Mouse (Mus musculus) left cerebral cortex, postnatal 10 days (tissue): ENCODE results near the gene Ap3b1. TPM values are rescaled to one million over a fixed set of nuclear protein-coding genes. Genes with fewer than 3 reads are reported as not detected.
A peak's percentile ranks its signal among the peaks of the same experiment; 100 is the strongest.

Source experiments
- DNase-seq, 2 experiments: peaks; one replicate each; pipeline ENCODE4 v3.0.0; 2021 to 2022; ENCODE audit warnings: low spot score in 2 of 2, mixed read lengths in 1 of 2; ENCODE audit errors: extremely low spot score in 1 of 2
- intact Hi-C: fragments of 180-260 bp; cut with DNase I; formaldehyde crosslinking; loops from one replicate; pipeline ENCODE4 v1.15.1; 2025
- total RNA-seq, 2 experiments: library from RNA; stranded (reverse); gene quantifications; 2 replicates each; pipeline ENCODE4 v1.2.3; 2021

Gene Ap3b1
- total RNA-seq, 2 experiments from 2014 or later = 38.6 to 39.5 TPM

DNA sequence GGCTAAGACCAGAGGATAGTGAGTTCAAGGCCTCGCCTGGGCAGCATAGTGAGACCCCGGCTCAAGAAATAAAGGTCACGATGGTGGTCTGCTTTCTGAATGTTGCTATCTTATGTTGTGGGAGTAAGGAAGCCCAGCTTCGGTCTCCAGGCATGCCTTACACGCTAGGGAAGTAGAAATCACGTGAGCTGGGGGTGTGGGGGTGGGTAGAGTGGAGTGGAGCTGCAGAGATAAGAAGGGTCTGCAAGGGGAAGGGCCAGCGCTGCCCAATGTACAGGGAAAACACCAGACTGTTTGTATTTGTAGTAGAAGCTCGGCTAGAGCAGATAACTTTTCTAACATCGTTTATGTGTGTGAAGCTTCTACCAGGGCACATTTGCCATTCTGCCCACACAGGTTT lies 155.1 kb downstream of the Ap3b1 start:
- intact Hi-C loops = no loop called here

DNA sequence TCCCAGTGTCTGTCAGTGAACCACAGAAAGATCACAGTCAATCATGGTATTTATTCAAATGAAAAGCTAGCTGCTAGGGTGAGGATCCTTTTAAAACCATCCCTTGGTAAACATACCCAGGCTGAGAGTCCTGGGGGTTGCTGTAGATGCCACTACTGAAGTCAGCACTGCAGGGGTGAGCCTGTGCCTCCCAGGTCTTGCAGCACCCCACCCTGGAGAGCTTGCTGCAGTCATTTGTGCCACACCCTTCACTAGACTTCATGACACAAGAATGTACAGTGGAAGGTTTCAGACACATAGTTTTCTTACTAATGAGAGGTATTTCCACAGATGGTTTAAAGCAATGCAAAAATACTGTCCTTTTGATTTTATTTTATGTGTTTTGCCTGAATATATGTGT lies 156.2 kb downstream of the Ap3b1 start:
- DNase-seq = no peak
- intact Hi-C loops = no loop called here

More for the DNA sequence above, 155.1 kb downstream of the Ap3b1 start:
- DNase-seq = no peak

DNA sequence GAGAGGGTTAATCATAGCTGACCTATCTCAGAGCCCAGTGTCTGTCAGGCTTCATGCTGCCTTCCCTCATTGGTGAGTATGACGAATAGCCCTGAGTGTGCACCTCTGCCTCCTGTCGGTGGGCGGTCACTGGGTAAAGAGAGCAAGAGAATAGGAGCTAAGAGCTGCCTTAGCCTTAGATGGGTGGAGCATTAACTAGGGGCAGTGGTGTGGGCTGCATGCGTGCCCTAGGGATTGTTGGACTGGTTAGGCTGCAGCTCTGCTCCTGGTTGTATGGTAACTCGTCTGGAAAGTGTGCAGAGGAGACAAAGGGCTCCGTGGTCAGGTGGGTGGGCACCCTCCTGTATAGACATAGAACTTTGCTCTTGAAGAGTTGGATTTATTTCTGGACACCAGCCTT lies 157.8 kb downstream of the Ap3b1 start:
- intact Hi-C loops = no loop called here

DNA sequence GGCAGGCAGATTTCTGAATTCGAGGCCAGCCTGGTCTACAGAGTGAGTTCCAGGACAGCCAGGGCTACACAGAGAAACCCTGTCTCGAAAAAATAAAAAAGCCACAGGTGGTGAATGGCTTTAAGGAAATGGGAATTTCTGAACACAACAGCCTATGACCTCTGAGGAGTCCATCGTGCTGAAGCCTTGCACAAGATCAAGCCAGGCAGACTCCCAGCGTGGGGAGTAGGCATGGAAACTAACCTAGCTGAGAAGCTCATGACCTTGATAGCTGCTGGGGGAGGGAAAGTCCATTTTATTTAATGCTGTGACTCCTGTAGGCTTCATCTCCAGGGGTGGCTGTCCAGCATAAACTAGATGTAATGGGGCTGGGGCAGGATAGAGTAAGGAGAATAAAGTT lies 159.4 kb downstream of the Ap3b1 start:
- intact Hi-C loops = no loop called here

More for the DNA sequence above, 157.8 kb downstream of the Ap3b1 start:
- no peak for DNase-seq

DNA sequence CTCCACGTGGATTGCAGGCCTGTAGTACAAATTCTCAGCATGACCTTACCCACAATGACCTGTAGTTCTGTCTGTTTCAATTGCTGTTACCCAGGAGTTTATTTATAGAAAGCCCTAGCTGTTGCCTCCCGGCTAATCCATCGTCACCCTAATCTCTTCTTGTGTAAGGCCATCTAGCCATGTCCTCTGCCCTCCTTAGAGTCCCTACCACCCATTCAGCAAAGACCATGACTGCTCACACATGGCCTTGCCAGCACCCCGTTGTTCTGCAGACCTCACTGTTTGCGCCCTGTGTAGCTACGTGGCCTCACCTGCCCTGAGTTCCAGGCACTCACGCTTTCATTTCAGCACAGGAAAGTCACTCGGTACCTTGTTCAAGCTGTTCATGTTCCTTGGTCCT lies 160.5 kb downstream of the Ap3b1 start:
- intact Hi-C loops = no loop called here
- no peak for DNase-seq

More for the DNA sequence above, 159.4 kb downstream of the Ap3b1 start:
- no peak for DNase-seq

DNA sequence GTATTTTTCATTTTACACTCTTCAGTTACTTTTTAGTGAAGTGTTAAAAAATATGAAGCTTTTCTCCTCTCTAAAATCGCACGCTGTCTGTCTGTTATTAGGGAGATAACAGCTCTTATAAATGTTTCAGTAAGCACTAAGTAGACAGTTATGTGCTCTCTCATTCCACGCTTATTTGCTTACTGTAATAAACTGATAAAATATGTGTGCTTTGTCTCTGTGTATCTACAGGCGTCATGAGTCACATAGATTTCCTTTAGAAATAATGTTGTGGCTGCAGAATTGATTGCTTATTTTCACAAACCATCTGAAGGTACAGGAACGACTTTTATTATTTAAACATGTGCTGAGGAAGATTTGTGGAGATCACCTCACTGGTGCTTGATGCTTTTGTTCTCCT lies 164.5 kb downstream of the Ap3b1 start:
- intact Hi-C loops = no loop called here
- DNase-seq = no peak

DNA sequence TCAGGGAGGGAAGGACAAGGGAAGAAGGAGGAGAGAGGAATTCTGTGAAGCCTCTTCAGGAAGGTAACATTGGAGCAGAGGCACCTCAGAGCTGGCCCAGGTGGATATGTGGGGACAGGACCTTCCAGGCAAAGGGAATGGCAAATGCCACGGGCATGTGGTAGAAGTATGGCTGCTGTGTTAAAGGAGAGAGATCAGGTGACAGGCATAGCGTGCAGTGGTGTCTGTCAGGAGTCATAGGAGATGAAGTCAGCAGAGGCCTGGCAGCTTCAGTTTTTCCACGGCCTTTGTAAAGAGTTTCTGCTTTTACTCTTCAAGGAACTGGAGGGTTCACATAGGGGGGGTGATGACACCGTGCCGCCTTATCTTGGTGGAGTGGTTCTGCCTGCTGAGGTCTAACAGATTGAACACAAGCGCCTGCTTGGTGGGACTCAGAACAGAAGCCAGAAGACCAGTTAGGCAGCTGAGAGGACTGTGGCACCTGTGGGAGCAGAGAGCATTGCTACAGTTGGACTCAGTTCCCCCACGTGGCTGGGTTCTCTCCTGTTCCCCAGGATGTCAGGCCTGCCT lies 166.0 kb downstream of the Ap3b1 start:
- no peak for DNase-seq
- intact Hi-C loops = no loop called here

DNA sequence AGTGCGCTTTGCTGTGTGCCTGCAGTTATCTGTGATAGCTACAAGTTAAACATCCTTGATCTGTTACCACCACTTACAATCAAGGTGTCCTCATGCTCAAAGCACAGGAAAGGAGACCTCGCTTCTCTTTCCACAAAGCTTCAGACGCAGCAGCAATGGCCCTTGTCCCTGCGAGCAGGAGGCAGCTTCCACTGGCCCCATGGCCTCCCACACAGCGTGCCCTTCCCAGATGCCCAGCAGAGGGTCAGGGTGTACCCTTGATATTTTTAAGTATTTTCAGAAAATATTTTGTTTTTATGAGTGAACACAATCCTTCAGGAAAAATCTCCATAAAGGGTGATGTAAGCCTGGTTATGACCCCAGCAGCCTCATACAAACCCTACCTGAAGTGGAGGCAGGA lies 170.4 kb downstream of the Ap3b1 start:
- intact Hi-C loops = no loop called here
- DNase-seq = no peak

DNA sequence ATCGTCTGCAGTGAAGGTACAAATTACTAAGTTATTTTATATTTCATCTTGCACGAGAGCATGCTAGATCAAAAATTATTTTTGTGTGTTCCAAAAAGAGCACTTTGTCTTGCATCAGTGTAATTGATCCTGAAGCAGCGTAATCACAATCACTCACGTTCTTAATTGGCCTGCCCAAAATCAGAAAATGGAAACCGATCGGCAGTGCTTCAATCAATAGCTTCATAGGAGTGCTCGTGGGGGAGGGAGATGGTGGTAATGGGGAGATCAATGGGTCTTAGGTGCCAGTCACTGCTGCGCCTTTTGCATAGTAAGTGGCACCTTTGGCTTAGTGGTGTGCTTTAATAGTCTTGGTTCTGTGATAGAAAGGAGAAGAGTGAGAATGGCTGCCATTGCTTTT lies 174.8 kb downstream of the Ap3b1 start:
- intact Hi-C loops = no loop called here
- DNase-seq = no peak

DNA sequence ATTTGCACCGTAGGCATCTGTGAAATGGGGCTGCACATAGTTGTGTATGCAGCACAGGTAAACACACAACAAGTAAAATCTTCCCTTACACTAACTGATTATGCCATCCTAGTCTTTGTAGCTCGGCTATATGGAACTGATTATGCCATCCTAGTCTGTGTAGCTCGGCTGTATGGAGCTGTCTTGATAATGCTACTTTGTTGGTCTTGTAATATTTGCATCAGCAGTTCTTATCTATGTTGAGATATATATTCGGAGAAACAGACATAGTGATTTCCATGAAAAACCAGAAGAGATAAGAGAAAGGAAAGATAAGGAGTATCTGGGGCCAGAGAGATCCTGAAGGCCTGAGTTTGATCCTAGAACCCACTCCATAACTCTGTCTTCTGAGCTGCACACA lies 178.6 kb downstream of the Ap3b1 start:
- DNase-seq = no peak
- intact Hi-C loops = no loop called here

DNA sequence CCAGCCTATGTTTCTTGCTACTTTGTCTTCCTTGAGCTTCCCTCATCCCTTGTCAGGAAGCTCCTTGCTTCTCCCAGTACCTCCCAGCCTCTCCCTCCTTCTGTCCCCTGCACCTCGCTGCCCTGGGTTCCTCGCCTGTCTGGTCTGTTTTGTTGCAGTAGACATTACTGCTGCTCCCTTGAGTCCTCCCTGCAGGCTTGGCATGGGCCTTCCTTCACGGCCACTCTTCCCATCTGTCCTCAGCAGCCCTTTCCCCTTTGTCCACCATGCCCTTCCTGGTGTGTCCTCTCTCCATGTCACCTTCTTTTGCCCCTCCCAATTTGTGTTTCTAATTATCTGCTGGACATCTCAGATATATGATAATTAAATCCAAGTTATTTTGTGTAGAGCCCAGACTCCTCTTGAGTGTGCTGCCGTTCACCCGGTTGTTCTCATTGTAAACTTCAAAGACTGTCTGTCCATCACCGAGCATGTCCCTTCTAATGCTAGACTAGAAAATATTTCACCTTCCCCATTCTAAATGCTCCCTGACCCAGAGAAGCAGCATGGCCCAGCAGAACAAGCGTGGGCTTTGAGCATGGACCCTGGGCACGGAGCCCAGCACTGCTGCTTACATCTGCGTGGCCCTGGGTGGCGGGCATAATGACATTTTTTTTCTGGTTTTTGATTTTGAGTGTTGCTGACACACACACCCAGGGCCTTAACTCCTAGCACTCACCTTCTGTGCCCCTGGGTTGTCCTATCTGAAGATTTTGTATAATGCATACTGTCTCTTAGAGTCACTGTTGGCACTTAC lies 181.3 kb downstream of the Ap3b1 start:
- intact Hi-C loops = no loop called here
- DNase-seq = no peak

DNA sequence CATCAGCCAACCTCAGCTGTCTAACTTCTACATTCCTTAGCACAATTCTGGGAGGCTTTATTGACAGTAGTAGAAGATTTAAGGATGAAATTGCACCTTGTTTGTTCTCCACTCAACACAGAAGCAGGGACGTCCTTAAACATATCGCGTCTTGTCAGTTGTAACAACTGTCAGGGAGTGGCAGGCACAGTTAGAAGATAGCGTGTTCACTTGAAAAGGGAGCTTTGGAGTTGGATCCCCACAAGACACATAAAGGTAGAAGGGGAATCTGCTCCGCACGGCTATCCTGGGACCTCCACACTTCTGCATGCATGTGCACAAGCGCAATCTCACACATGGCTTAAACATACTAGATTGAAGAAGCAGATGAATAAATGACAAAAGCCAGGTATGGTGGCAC lies 183.3 kb downstream of the Ap3b1 start:
- DNase-seq = no peak
- intact Hi-C loops = no loop called here

DNA sequence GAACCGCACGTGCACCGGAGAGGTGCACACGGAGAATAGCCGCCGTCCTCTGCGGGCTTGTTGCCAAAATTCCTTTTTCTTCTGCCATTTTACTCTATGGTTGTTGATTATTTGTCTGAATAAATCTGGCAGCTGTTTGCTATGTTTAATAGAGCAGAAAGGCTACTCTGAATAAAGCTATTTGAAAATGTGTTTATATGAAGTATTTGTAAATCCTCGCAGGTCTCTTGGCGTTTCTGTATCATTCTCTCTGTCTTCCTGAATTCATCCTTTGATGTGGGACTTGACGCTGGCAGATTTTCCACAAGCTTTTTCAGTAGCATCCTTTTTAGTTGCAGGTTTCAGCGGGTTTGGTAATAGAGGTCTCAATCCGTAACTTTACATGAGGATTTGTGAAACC lies 185.5 kb downstream of the Ap3b1 start:
- intact Hi-C loops = no loop called here

DNA sequence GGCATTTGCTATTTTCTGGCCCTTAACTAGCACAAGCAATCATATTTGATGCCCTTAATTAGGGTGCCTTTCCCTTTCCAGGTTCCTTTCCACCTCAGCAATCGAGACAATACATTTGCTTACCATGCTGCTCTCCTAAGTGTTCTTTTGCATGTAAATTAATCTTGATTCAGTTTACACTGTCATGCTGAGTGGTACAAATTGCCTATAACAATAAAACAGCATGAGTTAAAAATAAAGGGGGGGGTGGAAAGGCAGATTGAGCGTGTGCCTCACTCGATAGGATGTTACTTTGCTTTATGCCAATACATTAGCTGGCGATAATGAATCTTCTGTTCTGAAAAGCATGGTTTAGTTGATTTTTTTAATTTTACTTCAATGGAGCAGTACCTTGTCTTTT lies 187.0 kb downstream of the Ap3b1 start:
- no peak for DNase-seq
- intact Hi-C loops = no loop called here

More for the DNA sequence above, 185.5 kb downstream of the Ap3b1 start:
- DNase-seq = no peak

DNA sequence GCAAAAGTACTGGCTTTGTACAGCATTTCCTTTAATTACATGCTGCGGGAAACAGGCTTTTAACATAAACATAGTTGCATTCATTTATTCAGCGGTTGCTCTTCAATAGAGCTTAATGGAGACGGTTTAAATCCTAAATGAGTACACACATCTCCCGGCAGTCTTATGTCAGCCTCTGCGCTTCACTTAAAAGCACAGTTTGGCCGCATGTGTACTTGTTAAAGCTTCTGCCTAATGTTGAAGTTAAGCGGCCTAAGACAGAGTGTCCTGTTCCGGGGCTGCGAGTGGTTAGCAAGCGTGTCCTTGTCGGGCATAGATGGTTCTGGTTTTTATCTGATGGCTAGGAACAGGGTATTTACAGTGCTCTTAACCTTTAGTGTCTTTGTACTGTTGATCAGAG lies 187.5 kb downstream of the Ap3b1 start:
- intact Hi-C loops = no loop called here
- no peak for DNase-seq

DNA sequence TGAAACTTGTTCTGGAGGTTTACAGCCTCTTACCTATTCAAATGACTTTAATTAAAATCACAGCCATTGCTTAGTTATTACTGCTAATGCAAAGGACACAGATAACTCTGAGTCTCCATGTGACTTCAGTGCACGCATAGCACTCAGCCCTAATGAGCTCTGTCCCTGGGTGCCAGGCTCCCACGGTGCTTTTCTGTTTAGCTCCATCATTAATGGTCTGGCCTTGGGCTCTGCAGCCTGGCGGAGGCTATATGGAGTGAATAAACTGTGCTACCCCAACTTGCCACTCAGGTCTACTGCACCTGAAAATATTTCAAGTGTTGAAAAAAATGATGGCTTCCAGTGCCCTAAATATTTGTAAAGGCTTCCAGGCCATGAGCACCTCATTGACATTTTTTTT lies 190.8 kb downstream of the Ap3b1 start:
- intact Hi-C loops = no loop called here
- no peak for DNase-seq

DNA sequence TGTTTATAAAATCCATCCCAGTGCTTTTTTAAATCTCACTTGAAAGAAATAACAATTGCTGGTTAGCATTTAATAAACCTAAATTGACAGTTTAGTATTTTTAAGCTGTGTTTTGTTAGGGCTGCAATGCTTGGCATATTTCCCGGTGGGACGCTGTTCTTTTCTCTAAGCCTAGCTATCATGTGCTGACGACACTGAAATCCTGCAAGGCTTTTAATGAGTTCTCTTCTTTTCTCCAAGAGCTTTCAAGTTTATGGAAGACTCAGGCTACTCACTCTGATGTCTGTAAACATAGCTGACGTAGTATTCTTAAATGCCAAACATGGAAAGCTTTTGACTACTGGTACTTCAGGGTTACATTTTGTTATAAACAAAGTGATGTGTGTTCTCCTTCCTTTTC lies 191.3 kb downstream of the Ap3b1 start:
- intact Hi-C loops = no loop called here
- DNase-seq = no peak

DNA sequence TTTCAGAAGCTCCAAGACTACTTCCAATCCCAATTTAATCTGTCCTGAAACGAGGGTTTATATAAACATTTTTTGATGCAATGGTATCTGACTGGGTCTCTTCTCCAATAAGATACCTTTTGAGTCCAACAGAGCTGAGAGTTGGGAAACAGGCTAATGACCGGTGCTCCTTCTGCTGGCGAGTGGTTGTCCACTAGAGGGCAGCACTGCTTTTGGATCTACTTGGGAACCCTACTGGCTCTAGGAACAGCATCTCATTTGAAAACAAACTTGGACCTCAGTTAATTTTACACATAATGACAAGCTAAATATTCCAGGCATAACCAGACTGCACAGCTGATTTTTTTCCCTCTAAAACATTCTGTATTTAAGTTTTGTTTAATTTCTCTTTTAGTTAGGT lies 201.3 kb downstream of the Ap3b1 start:
- intact Hi-C loops = loop anchor here (5.0 kb wide), 1 partner anchor 382 kb away; no protein-coding TSS in a partner anchor

DNA sequence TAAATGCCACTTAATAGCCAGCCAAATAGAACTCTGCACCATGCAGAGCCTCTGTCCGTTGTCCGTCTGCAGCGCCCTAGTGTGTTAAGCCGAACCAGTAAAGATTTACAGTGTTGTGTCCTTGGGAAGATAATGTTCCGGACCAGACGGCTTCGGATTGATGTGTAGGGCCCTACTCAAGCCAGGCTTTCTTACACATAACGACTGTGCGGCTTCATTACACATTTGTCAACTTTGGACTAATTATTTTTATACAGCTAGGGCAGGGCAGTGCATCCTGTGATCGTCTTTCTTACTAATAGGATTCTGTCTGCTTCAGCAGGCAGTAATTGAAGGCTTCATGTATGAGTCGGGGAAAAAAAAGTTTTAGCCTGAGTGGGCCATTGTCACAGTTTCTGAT lies 202.1 kb downstream of the Ap3b1 start:
- DNase-seq = no peak
- intact Hi-C loops = loop anchor here (5.0 kb wide), 1 partner anchor 381 kb away; no protein-coding TSS in a partner anchor

More for the DNA sequence above, 201.3 kb downstream of the Ap3b1 start:
- DNase-seq = peak; percentile 80 to 81

DNA sequence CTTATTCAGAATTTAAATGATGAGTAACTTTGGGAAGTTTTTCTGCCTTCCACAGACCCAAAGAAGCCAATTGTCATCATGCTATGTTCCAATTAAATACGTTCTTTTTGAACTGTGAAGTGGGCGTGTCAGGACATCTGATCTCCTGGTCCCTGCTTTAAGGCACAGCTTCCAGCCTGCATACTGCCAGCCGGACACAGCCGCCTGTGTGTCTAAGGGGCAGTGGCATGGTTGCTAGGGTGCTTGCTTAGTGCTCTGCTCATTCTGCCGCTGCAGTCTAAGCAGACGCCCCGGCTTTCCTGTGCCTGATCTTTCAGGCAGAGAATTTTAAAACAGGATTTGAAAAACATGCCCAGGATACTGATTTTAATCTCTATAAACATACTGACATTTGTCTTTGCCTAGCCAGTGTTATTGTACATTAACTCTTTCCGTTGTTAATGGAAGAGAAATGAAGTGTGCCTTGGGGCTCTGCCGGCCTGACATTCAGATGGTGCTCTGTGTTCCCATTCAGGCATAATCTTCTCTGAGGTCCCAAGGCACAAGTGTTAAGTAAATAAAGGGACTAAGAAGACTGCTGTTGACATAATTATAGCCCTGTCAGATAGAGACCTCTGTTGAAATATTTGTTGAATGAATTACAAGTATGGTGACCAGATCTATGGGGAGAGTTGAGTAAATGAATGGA lies 204.0 kb downstream of the Ap3b1 start:
- intact Hi-C loops = loop anchor here (5.0 kb wide), 1 partner anchor 380 kb away; no protein-coding TSS in a partner anchor
- DNase-seq = no peak
